ENCODE assay signal across 9 mouse cellular contexts in genomic region chr19:16327401-16328073, GRCm38 (mm10).
DNase-seq lines count a peak whose midpoint lies in the region; ATAC-seq lines count a peak whose summit lies in the region.
"Had no signal": no experiment of that assay in that cellular context is flagged by ENCODE, and none has a peak within 500 bp of the region (broad histone marks: within the 10 kb centered on the region; RNA-seq: fewer than 3 reads in every experiment).

No protein-coding gene starts in this region.

- no peak overlapping the region for H3K9ac ChIP-seq in hindbrain, embryonic 13.5 days
- H3K9ac ChIP-seq in hindbrain, embryonic 11.5 days (ENCODE audit: low read depth, low read length) = no peak overlapping the region
- no peak overlapping the region for H3K9ac ChIP-seq in neural tube, embryonic 13.5 days
- H3K9ac ChIP-seq in forebrain, embryonic 14.5 days (ENCODE audit: low read length) = no peak overlapping the region; the same call in 1 of the 2 replicates
- no peak overlapping the region for H3K9ac ChIP-seq in stomach, embryonic 16.5 days (ENCODE audit: low read length)
- H3K9ac ChIP-seq: liver, embryonic 12.5 days had no signal

- H3K27ac ChIP-seq in hindbrain, embryonic 13.5 days = peak overlapping the region; percentile 58; the same call in 1 of the 2 replicates
- H3K27ac ChIP-seq in hindbrain, embryonic 11.5 days (ENCODE audit: low read depth, low read length) = no peak overlapping the region
- peak overlapping the region; percentile 54 for H3K27ac ChIP-seq in neural tube, embryonic 13.5 days (replicated peaks)
- no peak overlapping the region for H3K27ac ChIP-seq in forebrain, embryonic 14.5 days (ENCODE audit: low read depth, low read length)
- peak overlapping the region; percentile 62; the same call in 1 of the 2 replicates for H3K27ac ChIP-seq in stomach, embryonic 16.5 days (ENCODE audit: low read length)
- H3K27ac ChIP-seq: liver, embryonic 12.5 days had no signal

- peak; percentile 25; the same call in 1 of the 2 replicates for ATAC-seq in hindbrain, embryonic 13.5 days (ENCODE audit: low FRiP score)
- no peak for ATAC-seq in hindbrain, embryonic 11.5 days (ENCODE audit: low FRiP score)
- ATAC-seq in neural tube, embryonic 13.5 days (ENCODE audit: low read depth) = no peak; the same call in 1 of the 2 replicates
- ATAC-seq in forebrain, embryonic 14.5 days = peak; percentile 38; the same call in 1 of the 2 replicates
- ATAC-seq in stomach, embryonic 16.5 days (ENCODE audit: insufficient read depth, low FRiP score) = no peak
- ATAC-seq: liver, embryonic 12.5 days; Patski had no signal

- no peaks in the 10 kb centered on the region for H3K27me3 ChIP-seq in hindbrain, embryonic 13.5 days
- H3K27me3 ChIP-seq in hindbrain, embryonic 11.5 days (ENCODE audit: control insufficient read depth, insufficient read depth, low read length) = no peaks in the 10 kb centered on the region
- H3K27me3 ChIP-seq in neural tube, embryonic 13.5 days = no peaks in the 10 kb centered on the region
- H3K27me3 ChIP-seq in forebrain, embryonic 14.5 days (replicated peaks; ENCODE audit: control insufficient read depth, insufficient read depth, low read length) = no peaks in the 10 kb centered on the region
- no peaks in the 10 kb centered on the region for H3K27me3 ChIP-seq in stomach, embryonic 16.5 days (ENCODE audit: control insufficient read depth, insufficient read depth, low read length)
- H3K27me3 ChIP-seq: liver, embryonic 12.5 days; Patski had no signal

- H3K4me1 ChIP-seq in hindbrain, embryonic 13.5 days (replicated peaks) = peaks cover 45% of the 10 kb centered on the region
- H3K4me1 ChIP-seq in hindbrain, embryonic 11.5 days (replicated peaks; ENCODE audit: control insufficient read depth, insufficient read depth, low read length) = 0 out of 2 replicates have a peak, but pooled peaks cover 2% of the 10 kb centered on the region
- H3K4me1 ChIP-seq in neural tube, embryonic 13.5 days (replicated peaks) = peaks cover 53% of the 10 kb centered on the region
- peaks cover 30% of the 10 kb centered on the region for H3K4me1 ChIP-seq in forebrain, embryonic 14.5 days (ENCODE audit: control insufficient read depth, insufficient read depth, low read length)
- peaks cover 22% of the 10 kb centered on the region for H3K4me1 ChIP-seq in stomach, embryonic 16.5 days (ENCODE audit: control insufficient read depth, insufficient read depth, low read length)

- H3K4me3 ChIP-seq in hindbrain, embryonic 13.5 days = no peak overlapping the region
- H3K4me3 ChIP-seq in hindbrain, embryonic 11.5 days (ENCODE audit: low read depth, low read length) = no peak overlapping the region
- H3K4me3 ChIP-seq in neural tube, embryonic 13.5 days = no peak overlapping the region
- H3K4me3 ChIP-seq in forebrain, embryonic 14.5 days (ENCODE audit: low read depth, low read length) = no peak overlapping the region
- H3K4me3 ChIP-seq in stomach, embryonic 16.5 days (replicated peaks; ENCODE audit: low read length) = no peak overlapping the region
- H3K4me3 ChIP-seq: liver, embryonic 12.5 days had no signal

- WGBS in hindbrain, embryonic 13.5 days = 75% methylated on average over 10 of the region's 10 CpGs
- WGBS in hindbrain, embryonic 11.5 days = 81% methylated on average over 10 of the region's 10 CpGs
- 70% methylated on average over 10 of the region's 10 CpGs for WGBS in neural tube, embryonic 13.5 days
- WGBS in forebrain, embryonic 14.5 days = 49% methylated on average over 10 of the region's 10 CpGs
- 73% methylated on average over 10 of the region's 10 CpGs for WGBS in stomach, embryonic 16.5 days

- no peak overlapping the region for H3K4me2 ChIP-seq in hindbrain, embryonic 13.5 days
- H3K4me2 ChIP-seq in hindbrain, embryonic 11.5 days (replicated peaks; ENCODE audit: low read depth, low read length) = no peak overlapping the region
- no peak overlapping the region for H3K4me2 ChIP-seq in neural tube, embryonic 13.5 days
- 0 out of 2 replicates have a peak overlapping the region, but pooled peaks have one; percentile 1 for H3K4me2 ChIP-seq in forebrain, embryonic 14.5 days (ENCODE audit: low read length)
- no peak overlapping the region for H3K4me2 ChIP-seq in stomach, embryonic 16.5 days (ENCODE audit: low read depth, low read length)
- H3K4me2 ChIP-seq: liver, embryonic 12.5 days had no signal

- H3K9me3 ChIP-seq in hindbrain, embryonic 13.5 days = no peaks in the 10 kb centered on the region
- H3K9me3 ChIP-seq in hindbrain, embryonic 11.5 days (ENCODE audit: control insufficient read depth, low read length) = no peaks in the 10 kb centered on the region
- H3K9me3 ChIP-seq in neural tube, embryonic 13.5 days = no peaks in the 10 kb centered on the region
- no peaks in the 10 kb centered on the region for H3K9me3 ChIP-seq in forebrain, embryonic 14.5 days (replicated peaks; ENCODE audit: control insufficient read depth, low read length)
- no peaks in the 10 kb centered on the region for H3K9me3 ChIP-seq in stomach, embryonic 16.5 days (replicated peaks; ENCODE audit: control insufficient read depth, low read length)
- H3K9me3 ChIP-seq: liver, embryonic 12.5 days had no signal

- intact Hi-C loops in gastrocnemius, postnatal 36 days (cut with DNase I) = no loop called here

- H3K36me3 ChIP-seq in hindbrain, embryonic 13.5 days = no peaks in the 10 kb centered on the region
- no peaks in the 10 kb centered on the region for H3K36me3 ChIP-seq in hindbrain, embryonic 11.5 days (ENCODE audit: control insufficient read depth, insufficient read depth, low read length)
- H3K36me3 ChIP-seq in neural tube, embryonic 13.5 days = no peaks in the 10 kb centered on the region
- H3K36me3 ChIP-seq in forebrain, embryonic 14.5 days (ENCODE audit: control insufficient read depth, insufficient read depth, low read length) = no peaks in the 10 kb centered on the region
- no peaks in the 10 kb centered on the region for H3K36me3 ChIP-seq in stomach, embryonic 16.5 days (ENCODE audit: control insufficient read depth, insufficient read depth, low read length)
- H3K36me3 ChIP-seq: liver, embryonic 12.5 days had no signal

- no peak for DNase-seq in hindbrain, embryonic 11.5 days (ENCODE audit: low spot score)
- DNase-seq in neural tube, embryonic 10.5 days (ENCODE audit: extremely low spot score, low spot score) = no peak
- DNase-seq in forebrain, embryonic 14.5 days (ENCODE audit: low spot score) = peak; percentile 47
- DNase-seq in gastrocnemius, postnatal 36 days = no peak

Comparison
In these comparisons a context has a peak if more than half of its experiments do, and no peak if none do; other contexts are left out.
1. ATAC-seq: peak in hindbrain, embryonic 13.5 days (single experiment) and forebrain, embryonic 14.5 days (single experiment); none in hindbrain, embryonic 11.5 days (single experiment), neural tube, embryonic 13.5 days (single experiment) and stomach, embryonic 16.5 days (single experiment).
2. H3K27ac ChIP-seq: peak in hindbrain, embryonic 13.5 days (single experiment), neural tube, embryonic 13.5 days (single experiment) and stomach, embryonic 16.5 days (single experiment); none in hindbrain, embryonic 11.5 days (single experiment) and forebrain, embryonic 14.5 days (single experiment).